Mouse (Mus musculus): Measurements from ENCODE around the gene Dhx16. TPM values are rescaled to one million over a fixed set of nuclear protein-coding genes. Genes with fewer than 3 reads are reported as not detected.
A peak's percentile ranks its signal among the peaks of the same experiment; 100 is the strongest.
"Not testable (repeated sequence)": the region's sequence is repeated elsewhere in the genome, so short reads cannot be mapped to it uniquely, and the experiment has no call there.

Gene Dhx16
- 10 to 100 TPM; 37.4 to 38.8 TPM for total RNA-seq (2021)

- intact Hi-C loops (cut with DNase I), result no loop called here
Measured at GRCm38 (mm10) chr17:35879245-35880057, at the start of gene Dhx16. Gene Dhx16, plus strand, starts transcription at chr17:35879819.

DNA sequence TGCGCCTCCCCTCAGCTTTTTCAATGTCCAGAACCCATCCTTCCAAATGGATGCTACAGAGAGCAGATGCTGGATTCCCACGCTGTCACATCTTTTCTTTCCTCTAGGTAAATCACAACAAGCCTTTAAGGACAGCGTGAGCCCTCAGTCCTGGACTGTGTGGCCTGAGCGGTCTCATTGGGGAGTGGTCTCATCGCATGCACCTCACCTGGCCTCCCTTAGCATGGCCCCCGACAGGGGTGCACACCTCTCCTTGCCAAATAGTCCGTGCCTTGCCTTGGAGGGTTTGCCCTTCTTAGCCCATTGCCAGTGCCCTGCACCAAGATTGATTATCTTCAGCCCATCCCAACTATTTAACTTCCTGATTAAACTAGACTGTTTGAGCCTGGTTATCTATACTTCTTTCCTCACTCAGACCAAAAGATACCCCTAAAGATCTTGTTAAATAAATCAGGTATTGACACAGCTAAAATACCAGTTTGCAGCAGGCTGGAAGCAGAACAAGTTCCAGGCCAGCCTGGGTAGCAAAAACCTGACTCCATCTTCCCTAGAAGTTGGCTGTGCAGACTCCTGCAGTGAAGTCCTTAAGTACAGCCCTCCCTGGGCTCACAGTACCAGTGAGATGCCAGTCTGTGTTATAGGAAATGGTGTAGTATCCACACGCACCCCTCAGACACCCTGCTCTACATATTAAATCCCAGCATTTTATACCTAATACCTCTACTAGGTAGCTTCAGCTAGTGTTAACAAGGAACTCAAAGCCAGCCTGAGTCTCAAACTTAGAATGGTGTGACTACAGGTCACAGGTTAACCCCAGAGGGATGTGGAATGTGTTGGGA is 47.0 kb upstream of the Dhx16 start:
- no peak for DNase-seq
- intact Hi-C loops (cut with DNase I), result no loop called here

More at GRCm38 (mm10) chr17:35879245-35880057, at the start of gene Dhx16:
- DNase-seq, result peak; percentile 96

DNA sequence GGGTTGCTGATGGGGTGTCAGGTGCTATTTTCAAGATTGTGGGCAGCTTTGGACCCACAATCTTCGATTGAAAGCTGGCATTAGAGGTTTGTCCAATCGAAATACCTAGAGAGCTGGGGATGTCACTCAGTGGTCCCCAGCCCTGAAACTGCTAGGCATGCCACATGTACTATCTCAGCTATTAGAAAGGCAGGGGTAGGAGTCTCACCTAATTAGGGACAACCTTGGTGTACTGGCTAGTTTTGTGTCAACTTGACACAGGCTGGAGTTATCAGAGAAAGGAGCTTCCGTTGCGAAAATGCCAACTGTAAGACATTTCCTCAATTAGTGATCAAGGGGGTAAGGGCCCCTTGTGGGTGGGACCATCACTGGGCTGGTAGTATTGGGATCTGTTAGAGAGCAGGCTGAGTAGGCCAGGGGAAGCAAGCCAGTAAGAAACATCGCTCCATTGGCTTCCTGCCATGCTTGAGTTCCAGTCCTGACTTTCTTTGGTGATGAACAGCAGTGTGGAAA is 46.3 kb upstream of the Dhx16 start:
- intact Hi-C loops (cut with DNase I), result no loop called here
- peak; percentile 29 for DNase-seq

DNA sequence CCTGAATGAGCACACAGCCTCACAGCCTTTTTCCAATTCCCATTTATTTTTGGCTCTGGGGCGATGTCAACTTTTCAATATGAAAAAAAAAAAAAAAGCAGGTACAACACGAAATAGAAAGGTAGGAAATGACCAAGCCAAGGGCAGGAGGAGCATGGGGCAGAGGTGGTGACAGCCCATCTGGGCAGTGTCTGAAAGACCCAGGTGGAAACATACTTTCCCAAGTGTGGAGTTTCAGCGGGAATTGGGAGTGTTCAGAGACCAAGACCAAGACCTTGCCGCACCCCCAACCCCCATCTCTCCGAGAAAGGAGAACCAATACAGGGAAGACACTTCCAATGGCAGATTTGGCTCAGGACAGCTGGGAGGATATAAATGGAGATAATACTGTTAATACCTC is 45.7 kb upstream of the Dhx16 start:
- intact Hi-C loops (cut with DNase I), result loop anchor here (2.0 kb wide), 1 partner anchor 33 kb away; no protein-coding TSS in a partner anchor
- DNase-seq, result no peak

DNA sequence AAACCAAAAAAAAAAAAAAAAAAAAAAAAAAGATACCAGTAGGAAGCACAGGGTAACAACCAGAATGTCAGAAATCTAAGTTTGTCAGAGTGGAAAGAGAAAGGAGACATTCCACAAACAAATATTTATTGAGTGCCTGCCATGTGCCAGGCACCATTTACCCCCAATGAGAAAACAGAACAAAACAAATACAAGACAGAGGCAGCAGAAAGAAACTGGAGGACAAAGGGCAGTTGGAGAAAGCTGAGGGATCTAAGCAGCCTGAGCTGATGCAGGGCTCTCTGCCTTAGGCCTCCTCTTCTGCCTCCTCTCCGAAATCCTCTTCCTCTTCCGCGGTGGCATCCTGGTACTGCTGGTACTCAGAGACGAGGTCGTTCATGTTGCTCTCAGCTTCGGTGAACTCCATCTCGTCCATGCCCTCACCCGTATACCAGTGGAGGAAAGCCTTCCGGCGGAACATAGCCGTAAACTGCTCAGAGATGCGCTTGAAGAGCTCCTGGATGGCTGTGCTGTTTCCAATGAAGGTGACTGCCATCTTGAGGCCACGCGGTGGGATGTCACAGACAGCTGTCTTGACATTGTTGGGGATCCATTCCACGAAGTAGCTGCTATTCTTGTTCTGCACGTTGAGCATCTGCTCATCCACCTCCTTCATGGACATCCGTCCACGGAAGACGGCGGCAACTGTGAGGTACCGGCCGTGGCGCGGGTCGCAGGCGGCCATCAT is 44.8 kb upstream of the Dhx16 start:
- intact Hi-C loops (cut with DNase I), result loop anchor here (2.0 kb wide), 1 partner anchor 32 kb away; no protein-coding TSS in a partner anchor
- peak; percentile 32 for DNase-seq

DNA sequence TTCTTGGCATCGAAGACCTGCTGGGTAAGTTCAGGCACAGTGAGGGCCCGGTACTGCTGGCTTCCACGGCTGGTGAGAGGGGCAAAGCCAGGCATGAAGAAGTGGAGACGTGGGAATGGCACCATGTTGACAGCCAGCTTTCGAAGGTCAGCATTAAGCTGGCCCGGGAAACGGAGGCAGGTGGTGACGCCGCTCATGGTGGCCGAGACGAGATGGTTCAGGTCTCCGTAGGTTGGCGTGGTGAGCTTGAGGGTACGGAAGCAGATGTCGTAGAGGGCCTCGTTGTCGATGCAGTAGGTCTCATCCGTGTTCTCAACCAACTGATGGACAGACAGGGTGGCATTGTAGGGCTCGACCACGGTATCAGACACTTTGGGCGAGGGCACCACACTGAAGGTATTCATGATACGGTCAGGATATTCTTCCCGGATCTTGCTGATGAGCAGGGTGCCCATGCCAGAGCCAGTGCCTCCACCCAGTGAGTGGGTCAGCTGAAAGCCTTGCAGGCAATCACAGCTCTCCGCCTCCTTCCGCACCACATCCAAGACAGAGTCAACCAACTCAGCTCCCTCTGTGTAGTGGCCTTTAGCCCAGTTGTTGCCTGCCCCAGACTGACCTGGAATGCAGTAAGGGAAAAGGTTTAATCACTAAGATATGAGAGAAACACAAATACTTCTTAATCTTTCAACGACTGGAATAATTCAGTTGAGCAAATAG is 44.0 kb upstream of the Dhx16 start:
- intact Hi-C loops (cut with DNase I), result loop anchor here (2.0 kb wide), 1 partner anchor 31 kb away; no protein-coding TSS in a partner anchor
- DNase-seq, result no peak

DNA sequence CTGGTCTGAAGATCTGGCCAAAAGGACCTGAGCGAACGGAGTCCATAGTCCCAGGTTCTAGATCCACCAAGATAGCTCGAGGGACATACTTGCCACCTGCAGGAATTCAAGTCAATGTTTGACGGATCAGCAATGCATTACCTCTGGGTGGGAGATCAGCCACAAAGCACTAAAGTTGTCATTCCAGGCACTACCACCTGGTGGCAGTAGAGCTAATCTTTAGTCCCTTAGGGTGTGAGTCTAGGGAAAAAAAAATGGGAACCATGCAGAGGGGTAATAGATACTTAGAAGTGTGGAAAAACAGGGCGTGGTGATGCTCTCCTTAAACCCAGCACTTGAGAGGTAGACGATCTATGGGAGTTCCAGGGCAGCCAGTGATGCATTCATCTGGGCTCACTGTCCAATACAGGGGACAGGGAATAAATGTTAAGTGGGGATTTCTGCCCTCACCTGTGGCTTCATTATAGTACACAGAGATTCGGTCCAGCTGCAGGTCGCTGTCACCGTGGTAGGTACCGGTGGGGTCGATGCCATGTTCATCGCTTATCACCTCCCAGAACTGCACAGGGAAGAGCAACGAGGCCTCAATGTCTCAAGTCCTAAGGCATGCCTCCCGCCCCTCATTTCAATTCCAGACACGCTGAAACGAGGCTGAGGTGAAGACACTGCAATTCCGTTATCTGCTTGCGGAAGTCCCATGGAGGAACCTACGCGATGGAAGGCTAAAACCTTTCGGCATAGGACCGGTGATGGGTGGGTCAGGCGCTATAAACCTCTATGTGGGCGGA is 43.2 kb upstream of the Dhx16 start:
- DNase-seq, result peak; percentile 87

DNA sequence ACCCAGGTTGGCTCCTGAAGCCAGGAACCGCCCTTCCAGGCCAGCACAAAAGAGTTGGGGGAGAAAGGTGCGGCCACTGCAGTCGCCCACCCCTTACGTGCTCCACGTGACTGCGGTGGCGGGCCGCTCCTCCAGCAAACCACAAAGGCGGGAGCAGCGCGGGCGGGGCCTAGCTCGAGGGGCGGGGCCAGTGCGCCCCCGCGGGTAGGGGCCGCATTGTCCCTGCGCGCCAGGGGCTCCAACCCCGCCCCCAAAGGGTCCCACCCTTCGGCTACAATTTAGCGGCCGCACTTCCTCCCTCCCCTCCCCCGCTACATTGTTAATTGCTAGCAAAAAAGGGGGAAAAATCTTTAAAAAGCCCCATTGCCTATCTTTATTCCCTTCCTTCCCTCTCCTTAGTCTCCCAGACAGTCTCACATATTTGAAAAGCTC is 42.6 kb upstream of the Dhx16 start:
- intact Hi-C loops (cut with DNase I), result no loop called here

More for the DNA sequence above, 43.2 kb upstream of the Dhx16 start:
- intact Hi-C loops (cut with DNase I), result no loop called here

GRCm38 (mm10) chr17:35837487-35837886 is 42.1 kb upstream of the Dhx16 start:
- intact Hi-C loops (cut with DNase I), result no loop called here
- DNase-seq, result peak; percentile 75

More for the DNA sequence above, 42.6 kb upstream of the Dhx16 start:
- DNase-seq, result peak; percentile 95

- intact Hi-C loops (cut with DNase I), result no loop called here
- peak; percentile 98 for DNase-seq
Measured at GRCm38 (mm10) chr17:35838122-35838544, 41.5 kb upstream of the Dhx16 start, which contains the start of gene Tubb5. Gene Tubb5, minus strand, starts transcription at chr17:35838306.

GRCm38 (mm10) chr17:35838570-35838969 is 41.0 kb upstream of the Dhx16 start:
- intact Hi-C loops (cut with DNase I), result no loop called here
- peak; percentile 53 for DNase-seq

GRCm38 (mm10) chr17:35839002-35839401 is 40.6 kb upstream of the Dhx16 start:
- DNase-seq, result peak; percentile 38
- intact Hi-C loops (cut with DNase I), result not testable (repeated sequence)

- intact Hi-C loops (cut with DNase I), result no loop called here
- DNase-seq, result no peak
Measured at GRCm38 (mm10) chr17:35840561-35840960, 39.1 kb upstream of the Dhx16 start.

DNA sequence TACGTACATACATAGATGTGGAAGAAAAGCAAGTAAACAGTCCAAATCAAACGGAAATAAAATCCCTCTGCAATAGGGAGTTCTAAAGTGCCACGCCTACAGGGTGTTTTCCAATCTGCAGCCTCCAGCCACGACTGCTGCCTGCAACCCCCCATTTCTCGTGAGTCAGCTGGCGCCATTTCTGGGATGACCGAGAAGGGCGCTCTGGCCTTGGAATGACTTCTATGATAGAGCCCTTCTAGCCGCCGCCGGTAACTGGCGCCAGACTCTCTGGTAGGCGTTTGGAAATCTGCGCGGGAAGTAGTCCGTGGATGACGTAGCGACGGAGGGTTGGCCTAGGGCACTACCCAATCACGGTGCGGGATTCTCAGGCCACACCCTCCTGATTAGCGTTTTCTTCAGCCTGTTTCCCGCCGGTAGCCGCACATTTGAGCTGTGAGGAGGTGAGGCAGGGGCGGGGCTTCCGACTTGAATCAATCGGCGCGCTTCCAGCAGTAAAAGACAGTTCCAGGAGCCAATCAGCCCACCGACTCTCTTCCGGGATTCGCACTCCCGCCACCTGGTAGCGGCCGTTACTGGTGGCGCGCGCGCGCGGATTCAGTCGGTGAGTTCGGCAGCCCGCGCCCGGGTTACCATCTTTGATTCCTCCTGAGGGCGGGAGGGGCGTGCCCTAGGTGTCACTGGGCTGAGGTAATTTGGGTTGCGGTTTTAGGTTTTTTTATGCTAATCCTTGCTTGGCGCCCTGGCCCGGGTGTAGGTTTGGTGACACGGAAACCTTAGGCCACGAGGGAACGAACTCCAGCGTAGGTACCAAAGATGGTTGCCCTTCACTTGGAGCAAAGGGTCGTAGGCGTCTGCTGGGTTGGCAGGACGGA is 38.3 kb upstream of the Dhx16 start, which contains the start of gene Mdc1:
Gene Mdc1 (plus strand): TSS at position 440 of the 875 bp plus-strand sequence.
- DNase-seq, result peak; percentile 100
- intact Hi-C loops (cut with DNase I), result no loop called here

DNA sequence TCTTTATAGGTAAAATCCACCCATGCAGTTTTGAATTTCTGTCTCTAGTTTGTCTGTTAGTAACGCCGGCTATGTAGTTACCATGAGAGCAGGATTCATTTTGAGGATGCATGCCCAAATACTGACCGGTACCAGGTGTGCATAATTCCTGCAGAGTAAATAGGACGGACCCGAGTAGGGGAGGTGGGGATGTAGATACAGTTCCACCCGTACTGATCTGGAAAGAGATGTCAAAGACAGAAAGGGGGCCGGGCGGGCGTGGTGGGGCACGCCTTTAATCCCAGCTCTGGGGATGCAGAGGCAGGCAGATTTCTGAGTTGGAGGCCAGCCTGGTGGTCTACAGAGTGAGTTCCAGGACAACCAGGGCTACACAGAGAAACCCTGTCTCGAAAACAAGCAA is 37.6 kb upstream of the Dhx16 start:
- DNase-seq, result no peak
- intact Hi-C loops (cut with DNase I), result no loop called here

DNA sequence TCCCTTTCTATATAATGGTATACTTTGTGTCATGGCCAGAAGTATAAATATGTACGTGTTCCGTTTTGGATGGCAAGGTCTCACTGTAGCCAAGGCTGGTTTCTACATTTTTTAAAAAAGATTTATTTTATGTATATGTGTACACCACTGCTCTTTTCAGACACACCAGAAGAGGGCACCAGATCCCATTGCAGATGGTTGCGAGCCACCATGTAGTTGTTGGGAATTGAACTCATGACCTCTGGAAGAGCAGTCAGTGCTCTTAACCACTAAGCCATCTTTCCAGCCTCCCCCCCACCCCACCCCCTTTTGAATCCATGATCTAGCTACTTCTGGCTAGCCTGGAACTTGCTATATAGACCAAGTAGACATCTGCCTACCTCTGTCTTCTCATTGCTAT is 36.1 kb upstream of the Dhx16 start:
- DNase-seq, result no peak
- intact Hi-C loops (cut with DNase I), result no loop called here

DNA sequence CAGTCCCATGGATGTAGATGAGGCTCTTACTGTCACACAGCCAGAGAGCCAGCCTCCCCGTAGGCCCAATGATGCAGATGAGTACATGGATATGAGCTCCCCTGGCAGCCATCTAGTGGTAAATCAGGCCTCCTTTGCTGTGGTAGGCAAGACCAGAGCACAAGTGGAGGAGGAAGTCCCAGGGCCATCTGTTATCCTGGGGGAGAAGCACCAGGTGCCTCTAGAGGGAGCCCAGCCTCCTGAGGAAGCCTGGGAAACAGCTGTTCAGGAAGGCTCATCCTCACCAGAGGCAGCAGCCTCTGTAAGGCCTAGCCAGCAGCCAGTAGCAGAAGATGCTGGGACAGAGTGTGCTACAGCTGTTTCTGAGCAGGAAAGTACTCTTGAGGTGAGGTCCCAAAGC is 31.5 kb upstream of the Dhx16 start:
- intact Hi-C loops (cut with DNase I), result no loop called here
- DNase-seq, result no peak

- no peak for DNase-seq
- intact Hi-C loops (cut with DNase I), result no loop called here
Measured at GRCm38 (mm10) chr17:35850974-35851373, 28.6 kb upstream of the Dhx16 start.
